Mouse (Mus musculus) kidney, embryonic 16.5 days (tissue): ENCODE results near the gene Carns1. TPM values are rescaled to one million over a fixed set of nuclear protein-coding genes. Genes with fewer than 3 reads are reported as not detected.
A peak's percentile ranks its signal among the peaks of the same experiment; 100 is the strongest.
"Not testable (repeated sequence)": the region's sequence is repeated elsewhere in the genome, so short reads cannot be mapped to it uniquely, and the experiment has no call there.

Source experiments
- ATAC-seq: fragments of 200-750 bp; cut with Nextera tagmentation; 2 replicates; pipeline ENCODE4 v1.8.0; 2017; ENCODE audit warnings: moderate TSS enrichment; ENCODE audit not compliant: low FRiP score, low TSS enrichment
- H3K27ac ChIP-seq: fragments of 300-500 bp; sonication (generic); 2 replicates; pipeline ENCODE4 v1.5.1; 2014; ENCODE audit warnings: low read length
- H3K27me3 ChIP-seq: fragments of 300-500 bp; sonication (generic); 2 replicates; pipeline ENCODE4 v1.6.1; 2014; ENCODE audit warnings: low read length, control low read depth, mixed read lengths; ENCODE audit not compliant: insufficient read depth
- H3K36me3 ChIP-seq: fragments of 300-500 bp; sonication (generic); 2 replicates; pipeline ENCODE4 v1.6.1; 2014; ENCODE audit warnings: low read length, control low read depth, mixed read lengths; ENCODE audit not compliant: insufficient read depth
- H3K4me1 ChIP-seq: fragments of 300-500 bp; sonication (generic); 2 replicates; pipeline ENCODE4 v1.6.1; 2014; ENCODE audit warnings: low read length, control low read depth, mixed read lengths; ENCODE audit not compliant: insufficient read depth
- H3K4me2 ChIP-seq: fragments of 300-500 bp; sonication (generic); replicated peaks from 2 replicates; pipeline ENCODE4 v1.6.1; 2014; ENCODE audit warnings: low read depth, low read length
- H3K4me3 ChIP-seq: fragments of 300-500 bp; sonication (generic); 2 replicates; pipeline ENCODE4 v1.5.1; 2014; ENCODE audit warnings: mild to moderate bottlenecking, low read length
- H3K9ac ChIP-seq: fragments of 300-500 bp; sonication (generic); replicated peaks from 2 replicates; pipeline ENCODE4 v1.6.1; 2014; ENCODE audit warnings: low read length
- H3K9me3 ChIP-seq: fragments of 300-500 bp; sonication (generic); 2 replicates; pipeline ENCODE4 v1.6.1; 2016; ENCODE audit warnings: low read length, control low read depth
- WGBS: fragments of 180-500 bp; shearing (Covaris S2); extraction: QIAGEN DNeasy Blood & Tissue Kit; methylation state at CpG from one replicate; pipeline ENCODE4 v1.1.7; 2014; 5-methylcytosine and 5-hydroxymethylcytosine counted together
- polyA plus RNA-seq: library from polyadenylated mRNA; unstranded; fragments of >200 nt; fragmentation: Nextera tagmentation; extraction: Ambion mirVana; gene quantifications from 2 replicates; pipeline ENCODE4 v1.2.1, GENCODE M21; 2015

Carns1 gene
- polyA plus RNA-seq, 1 experiment from 2014 or later: 2.9 TPM

GRCm38 (mm10) chr19:4125741-4126696 lies 49.3 kb downstream of the Carns1 start, which contains the start of gene Aip:
Aip (minus strand) TSS chr19:4125858.
- H3K27me3 ChIP-seq: no peaks in the 10 kb centered on the region
- H3K9me3 ChIP-seq: no peaks in the 10 kb centered on the region
- peaks cover 20% of the 10 kb centered on the region for H3K4me1 ChIP-seq
- peak within 1 kb of the TSS; percentile 87 for H3K9ac ChIP-seq
- H3K36me3 ChIP-seq: peaks cover 16% of the 10 kb centered on the region
- H3K4me3 ChIP-seq: peak within 1 kb of the TSS; percentile 70
- peak within 1 kb of the TSS; percentile 62 for H3K4me2 ChIP-seq
- H3K27ac ChIP-seq: peak within 1 kb of the TSS; percentile 57
- ATAC-seq: peak; percentile 96
- under 1% methylated on average over 58 of the region's 64 CpGs for whole genome bisulfite sequencing

- not testable (repeated sequence) for H3K9me3 ChIP-seq, H3K27me3 ChIP-seq
- Histone ChIP-seq H3K4me3 (peak overlapping the region; percentile 70), H3K4me2 (peak overlapping the region; percentile 62), H3K27ac (0 out of 2 replicates have a peak overlapping the region, but pooled peaks have one; percentile 52), H3K4me1 (peaks cover 28% of the 10 kb centered on the region), H3K9ac (peak overlapping the region; percentile 52; the same call in 1 of the 2 replicates), H3K36me3 (peaks cover 15% of the 10 kb centered on the region)
- 12% methylated on average over 2 of the region's 4 CpGs for WGBS
- ATAC-seq: peak; percentile 33
Observed at GRCm38 (mm10) chr19:4125268-4125667, 50.0 kb downstream of the Carns1 start.

GRCm38 (mm10) chr19:4124432-4124831 lies 50.8 kb downstream of the Carns1 start:
- Histone ChIP-seq H3K27ac (no peak overlapping the region), H3K4me2 (no peak overlapping the region), H3K9ac (no peak overlapping the region), H3K4me3 (no peak overlapping the region), H3K4me1 (peaks cover 32% of the 10 kb centered on the region), H3K36me3 (peaks cover 14% of the 10 kb centered on the region), H3K27me3 (no peaks in the 10 kb centered on the region), H3K9me3 (no peaks in the 10 kb centered on the region)
- WGBS: 68% methylated on average over 4 of the region's 4 CpGs
- no peak for ATAC-seq

- Histone ChIP-seq H3K27ac (no peak overlapping the region), H3K4me1 (peaks cover 32% of the 10 kb centered on the region), H3K27me3 (no peaks in the 10 kb centered on the region), H3K9me3 (no peaks in the 10 kb centered on the region), H3K36me3 (peaks cover 4% of the 10 kb centered on the region; the same call in 1 of the 2 replicates), H3K9ac (no peak overlapping the region), H3K4me2 (no peak overlapping the region), H3K4me3 (no peak overlapping the region)
- 85% methylated on average over 7 of the region's 7 CpGs for WGBS
- ATAC-seq: no peak
Observed at GRCm38 (mm10) chr19:4122411-4123370, 52.6 kb downstream of the Carns1 start.

GRCm38 (mm10) chr19:4121896-4122295 lies 53.4 kb downstream of the Carns1 start:
- H3K27ac ChIP-seq, H3K27me3 ChIP-seq, ATAC-seq, H3K36me3 ChIP-seq, H3K9me3 ChIP-seq, H3K4me3 ChIP-seq: not testable (repeated sequence)
- Histone ChIP-seq H3K4me1 (peaks cover 26% of the 10 kb centered on the region), H3K9ac (0 out of 2 replicates have a peak overlapping the region, but pooled peaks have one; percentile 18), H3K4me2 (0 out of 2 replicates have a peak overlapping the region, but pooled peaks have one; percentile 22)
- WGBS: 58% methylated on average over 6 of the region's 6 CpGs

- H3K27ac ChIP-seq: peak overlapping the region; percentile 80
- peak overlapping the region; percentile 56 for H3K4me3 ChIP-seq
- peak overlapping the region; percentile 66 for H3K9ac ChIP-seq
- 2% methylated on average over 38 of the region's 38 CpGs for WGBS
- H3K36me3 ChIP-seq: peaks cover 7% of the 10 kb centered on the region; the same call in 1 of the 2 replicates
- H3K4me1 ChIP-seq: peaks cover 20% of the 10 kb centered on the region
- ATAC-seq: peak; percentile 64
- H3K27me3 ChIP-seq: no peaks in the 10 kb centered on the region
- peak overlapping the region; percentile 61 for H3K4me2 ChIP-seq
- no peaks in the 10 kb centered on the region for H3K9me3 ChIP-seq
Observed at GRCm38 (mm10) chr19:4121097-4121805, 54.0 kb downstream of the Carns1 start.

GRCm38 (mm10) chr19:4120496-4120895 lies 54.8 kb downstream of the Carns1 start:
- peak overlapping the region; percentile 61 for H3K4me2 ChIP-seq
- H3K4me1 ChIP-seq: peaks cover 20% of the 10 kb centered on the region
- no peaks in the 10 kb centered on the region for H3K9me3 ChIP-seq
- no peak overlapping the region for H3K27ac ChIP-seq
- WGBS: 94% methylated on average over 2 of the region's 2 CpGs
- H3K36me3 ChIP-seq: peaks cover 13% of the 10 kb centered on the region; the same call in 1 of the 2 replicates
- H3K9ac ChIP-seq: peak overlapping the region; percentile 45
- H3K4me3 ChIP-seq: peak overlapping the region; percentile 56
- no peak for ATAC-seq
- no peaks in the 10 kb centered on the region for H3K27me3 ChIP-seq

GRCm38 (mm10) chr19:4119716-4120487 lies 55.4 kb downstream of the Carns1 start:
- WGBS: 88% methylated on average over 6 of the region's 6 CpGs
- peak overlapping the region; percentile 45; the same call in 1 of the 2 replicates for H3K9ac ChIP-seq
- H3K27ac ChIP-seq: no peak overlapping the region
- H3K4me2 ChIP-seq: peak overlapping the region; percentile 61
- H3K4me3 ChIP-seq: no peak overlapping the region
- peaks cover 19% of the 10 kb centered on the region for H3K36me3 ChIP-seq
- H3K9me3 ChIP-seq: no peaks in the 10 kb centered on the region
- peaks cover 16% of the 10 kb centered on the region for H3K4me1 ChIP-seq
- no peaks in the 10 kb centered on the region for H3K27me3 ChIP-seq
- ATAC-seq: no peak
